Mouse (Mus musculus) forebrain, embryonic 14.5 days (tissue): Measurements from ENCODE around the gene Tnfrsf23. TPM values are rescaled to one million over a fixed set of nuclear protein-coding genes. Genes with fewer than 3 reads are reported as not detected.

Source experiments
- ATAC-seq: fragments of 200-750 bp; cut with Nextera tagmentation; 2 replicates; pipeline ENCODE4 v1.8.0; 2017; ENCODE audit warnings: mild to moderate bottlenecking, moderate library complexity
- DNase-seq: peaks from one replicate; pipeline ENCODE4 v3.0.0-alpha.2; 2015; ENCODE audit warnings: low spot score
- H3K27ac ChIP-seq: fragments of 300-500 bp; sonication (generic); 2 replicates; pipeline ENCODE4 v1.5.1; 2014; ENCODE audit warnings: low read depth, mild to moderate bottlenecking, control low read depth, low read length, moderate library complexity
- H3K27me3 ChIP-seq: fragments of 300-500 bp; sonication (generic); replicated peaks from 2 replicates; pipeline ENCODE4 v1.6.1; 2014; ENCODE audit warnings: low read length, control low read depth, mixed read lengths; ENCODE audit not compliant: control insufficient read depth, insufficient read depth
- H3K36me3 ChIP-seq: fragments of 300-500 bp; sonication (generic); 2 replicates; pipeline ENCODE4 v1.6.1; 2014; ENCODE audit warnings: low read length, control low read depth; ENCODE audit not compliant: control insufficient read depth, insufficient read depth
- H3K4me1 ChIP-seq: fragments of 300-500 bp; sonication (generic); 2 replicates; pipeline ENCODE4 v1.6.1; 2014; ENCODE audit warnings: antibody characterized with exemption, low read length, control low read depth; ENCODE audit not compliant: control insufficient read depth, insufficient read depth
- H3K4me2 ChIP-seq: fragments of 300-500 bp; sonication (generic); 2 replicates; pipeline ENCODE4 v1.6.1; 2014; ENCODE audit warnings: mild to moderate bottlenecking, control low read depth, low read length
- H3K4me3 ChIP-seq: fragments of 300-500 bp; sonication (generic); 2 replicates; pipeline ENCODE4 v1.5.1; 2014; ENCODE audit warnings: low read depth, low read length, control low read depth
- H3K9ac ChIP-seq: fragments of 300-500 bp; sonication (generic); 2 replicates; pipeline ENCODE4 v1.6.1; 2014; ENCODE audit warnings: mild to moderate bottlenecking, low read length, control low read depth, moderate library complexity
- H3K9me3 ChIP-seq: fragments of 300-500 bp; sonication (generic); replicated peaks from 2 replicates; pipeline ENCODE4 v1.6.1; 2016; ENCODE audit warnings: low read length, control low read depth, mixed read lengths; ENCODE audit not compliant: control insufficient read depth
- WGBS: fragments of 180-500 bp; shearing (Covaris S2); extraction: QIAGEN DNeasy Blood & Tissue Kit; methylation state at CpG from one replicate; pipeline ENCODE4 v1.1.7; 2014; 5-methylcytosine and 5-hydroxymethylcytosine counted together
- polyA plus RNA-seq: library from polyadenylated mRNA; unstranded; fragments of >200 nt; fragmentation: Nextera tagmentation; extraction: Ambion mirVana; gene quantifications from 2 replicates; pipeline ENCODE4 v1.2.1, GENCODE M21; 2014

The Tnfrsf23 gene
- polyA plus RNA-seq, 1 experiment from 2014 or later = 0.24 TPM

DNA sequence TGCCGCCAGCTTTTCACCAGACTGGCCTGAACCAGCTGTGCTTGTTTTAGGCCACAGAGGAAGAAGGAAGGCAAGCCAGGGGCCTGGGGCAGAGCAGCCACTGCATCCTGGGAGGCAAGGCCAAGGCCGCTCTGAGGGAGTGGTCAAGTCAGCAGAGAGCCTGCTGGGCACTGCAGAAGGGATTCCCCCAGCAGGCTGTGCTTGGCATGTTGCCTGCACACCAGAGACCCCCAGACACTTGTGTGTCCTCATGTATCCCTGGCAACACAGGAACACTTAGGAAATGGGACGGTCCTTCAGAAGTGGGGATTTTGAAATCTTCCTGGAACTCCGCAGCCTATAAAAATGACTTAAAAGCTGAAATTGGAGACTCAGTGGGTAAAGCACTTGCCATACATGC is 26.4 kb upstream of the Tnfrsf23 start:
- peaks cover 37% of the 10 kb centered on the region for H3K36me3 ChIP-seq
- H3K4me1 ChIP-seq = no peaks in the 10 kb centered on the region
- no peak overlapping the region for H3K9ac ChIP-seq
- no peaks in the 10 kb centered on the region for H3K9me3 ChIP-seq
- no peak overlapping the region for H3K27ac ChIP-seq
- 76% methylated on average over 4 of the region's 4 CpGs for WGBS
- H3K4me2 ChIP-seq = no peak overlapping the region
- DNase-seq (peak; percentile 8), ATAC-seq (no peak)
- no peaks in the 10 kb centered on the region for H3K27me3 ChIP-seq
- no peak overlapping the region for H3K4me3 ChIP-seq

DNA sequence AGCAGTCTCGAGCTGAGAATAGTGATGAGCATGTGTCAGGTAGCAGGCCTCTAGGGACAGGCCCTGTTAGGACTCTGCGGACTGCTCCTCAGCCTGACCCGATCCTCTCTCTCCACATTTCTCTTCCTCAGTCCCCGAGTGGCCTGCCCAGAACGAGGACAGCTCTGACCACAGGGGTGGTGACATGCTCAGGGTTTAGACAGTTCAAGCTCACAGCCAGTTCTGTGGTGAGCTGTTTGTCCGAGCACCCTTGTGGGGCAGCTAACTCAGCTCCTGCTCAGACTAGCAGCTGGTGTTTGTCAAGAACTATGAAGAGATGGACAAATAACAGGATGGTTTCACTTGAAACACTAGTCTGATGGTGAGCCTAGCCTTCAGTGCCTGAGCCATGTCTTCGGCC is 25.7 kb upstream of the Tnfrsf23 start:
- Histone ChIP-seq H3K27me3 (no peaks in the 10 kb centered on the region), H3K4me1 (no peaks in the 10 kb centered on the region), H3K4me3 (no peak overlapping the region), H3K4me2 (no peak overlapping the region), H3K9me3 (no peaks in the 10 kb centered on the region), H3K9ac (no peak overlapping the region), H3K36me3 (peaks cover 37% of the 10 kb centered on the region), H3K27ac (no peak overlapping the region)
- no peak for DNase-seq
- 85% methylated on average over 7 of the region's 7 CpGs for WGBS
- ATAC-seq = no peak

DNA sequence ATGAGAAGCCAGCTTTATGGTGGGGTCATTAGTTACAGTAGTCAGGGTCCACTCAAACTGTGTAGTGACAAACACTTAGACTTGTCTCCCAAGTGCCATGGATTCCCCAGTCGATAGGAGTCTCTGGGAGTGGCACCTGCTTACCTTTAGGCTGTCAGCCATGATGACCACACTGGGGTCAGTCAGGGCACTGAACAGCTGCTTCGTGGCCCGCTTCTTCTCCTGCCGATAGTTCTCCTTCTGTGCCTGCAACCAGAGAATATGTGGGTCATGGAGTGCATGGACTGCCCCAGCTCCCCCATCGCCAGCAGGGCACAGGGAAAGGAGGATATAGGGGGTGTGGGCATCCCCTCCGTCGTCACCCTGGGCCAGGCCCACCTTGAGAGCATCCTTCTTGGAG is 23.7 kb upstream of the Tnfrsf23 start:
- H3K4me2 ChIP-seq = no peak overlapping the region
- H3K36me3 ChIP-seq = peaks cover 29% of the 10 kb centered on the region
- no peaks in the 10 kb centered on the region for H3K9me3 ChIP-seq
- no peak overlapping the region for H3K4me3 ChIP-seq
- ATAC-seq = no peak
- no peaks in the 10 kb centered on the region for H3K27me3 ChIP-seq
- H3K4me1 ChIP-seq = no peaks in the 10 kb centered on the region
- H3K27ac ChIP-seq = no peak overlapping the region
- no peak overlapping the region for H3K9ac ChIP-seq
- no peak for DNase-seq
- 88% methylated on average over 7 of the region's 7 CpGs for WGBS

DNA sequence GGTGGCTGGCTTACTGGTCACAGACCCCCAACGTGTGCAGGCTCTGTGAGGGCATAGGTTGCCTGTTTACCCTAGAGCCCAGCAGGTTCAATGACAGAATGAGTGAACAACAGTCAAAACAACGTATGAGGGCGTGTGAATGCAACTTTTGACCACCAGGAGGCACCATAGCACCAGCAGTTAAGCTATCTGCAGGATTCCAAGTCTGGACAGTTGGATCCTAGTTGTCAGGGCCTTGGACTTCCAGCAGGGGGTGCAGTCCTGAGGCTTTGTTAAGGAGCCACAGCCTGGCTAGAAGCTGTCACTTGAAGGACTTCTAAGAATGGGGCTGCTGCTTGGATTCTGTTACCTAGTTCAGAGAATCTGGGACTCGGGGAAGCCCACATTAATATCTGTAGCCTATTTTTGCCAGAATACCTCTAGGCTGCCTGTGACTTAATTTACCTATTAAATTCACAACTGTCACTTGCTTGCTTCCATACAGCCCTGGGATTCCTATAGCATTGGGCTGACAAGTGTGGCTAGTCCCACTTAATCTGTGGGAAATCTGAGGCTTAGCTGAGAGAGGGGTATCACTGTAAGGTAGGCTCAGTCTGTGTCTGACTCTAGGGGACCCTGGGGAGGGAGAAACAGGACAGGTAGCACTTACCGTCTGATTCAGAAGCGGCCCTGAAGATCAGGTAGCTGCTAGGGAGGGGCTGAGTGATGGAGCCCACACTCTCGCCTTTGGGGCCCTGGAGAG is 21.2 kb upstream of the Tnfrsf23 start:
- H3K4me1 ChIP-seq = no peaks in the 10 kb centered on the region
- no peaks in the 10 kb centered on the region for H3K9me3 ChIP-seq
- H3K4me3 ChIP-seq = no peak overlapping the region
- H3K27ac ChIP-seq = no peak overlapping the region
- peak; percentile 92 for ATAC-seq
- peaks cover 32% of the 10 kb centered on the region; the same call in 1 of the 2 replicates for H3K36me3 ChIP-seq
- H3K9ac ChIP-seq = no peak overlapping the region
- peak; percentile 98 for DNase-seq
- no peaks in the 10 kb centered on the region for H3K27me3 ChIP-seq
- no peak overlapping the region for H3K4me2 ChIP-seq
- 40% methylated on average over 7 of the region's 7 CpGs for WGBS

DNA sequence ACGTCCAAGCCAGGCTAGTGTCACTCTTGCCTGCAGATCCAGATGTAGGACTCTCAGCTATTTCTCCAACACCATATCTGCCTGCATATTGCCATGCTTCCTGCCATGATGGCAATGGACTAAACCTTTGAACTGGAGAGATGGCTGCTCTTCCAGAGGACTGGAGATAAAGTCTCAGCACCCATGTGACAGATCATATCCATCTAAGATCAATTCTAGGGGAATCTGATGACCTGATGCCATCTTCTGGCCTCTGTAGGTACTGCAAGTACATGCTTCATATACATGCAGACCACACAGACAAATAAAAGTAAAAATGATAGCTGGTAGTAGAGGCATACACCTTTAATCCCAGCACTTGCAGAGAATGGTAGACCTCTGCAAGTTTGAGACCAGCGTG is 10.5 kb upstream of the Tnfrsf23 start:
- ATAC-seq (no peak), DNase-seq (peak; percentile 30)
- Histone ChIP-seq H3K9me3 (no peaks in the 10 kb centered on the region), H3K36me3 (peaks cover 53% of the 10 kb centered on the region), H3K27ac (no peak overlapping the region), H3K4me3 (no peak overlapping the region), H3K27me3 (no peaks in the 10 kb centered on the region), H3K4me1 (no peaks in the 10 kb centered on the region), H3K9ac (no peak overlapping the region), H3K4me2 (no peak overlapping the region)
- 65% methylated on average over 2 of the region's 2 CpGs for WGBS

DNA sequence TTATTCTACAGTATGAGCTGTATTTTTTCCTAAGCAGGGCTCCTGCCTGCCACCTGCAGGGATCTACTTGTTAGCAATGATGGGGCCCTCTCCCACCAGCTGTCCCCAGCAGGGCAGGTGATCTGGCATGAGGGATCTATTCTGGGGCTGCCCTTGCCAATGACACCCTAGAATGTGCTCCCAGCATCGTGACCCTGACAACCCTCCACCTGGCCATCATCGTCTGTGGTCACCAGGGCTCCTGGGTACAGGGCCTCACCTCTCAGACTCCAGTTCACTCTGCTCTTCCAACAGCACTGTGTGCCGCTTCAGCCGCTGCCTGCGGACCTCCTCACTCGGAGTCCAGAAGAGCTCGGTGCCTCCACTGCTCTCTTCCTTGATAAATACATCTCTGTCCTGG is 8.9 kb upstream of the Tnfrsf23 start:
- H3K4me2 ChIP-seq = no peak overlapping the region
- no peak overlapping the region for H3K4me3 ChIP-seq
- H3K27me3 ChIP-seq = no peaks in the 10 kb centered on the region
- H3K9me3 ChIP-seq = no peaks in the 10 kb centered on the region
- ATAC-seq = no peak
- H3K4me1 ChIP-seq = no peaks in the 10 kb centered on the region
- DNase-seq = no peak
- H3K9ac ChIP-seq = no peak overlapping the region
- no peak overlapping the region for H3K27ac ChIP-seq
- H3K36me3 ChIP-seq = peaks cover 66% of the 10 kb centered on the region
- 92% methylated on average over 7 of the region's 7 CpGs for WGBS

DNA sequence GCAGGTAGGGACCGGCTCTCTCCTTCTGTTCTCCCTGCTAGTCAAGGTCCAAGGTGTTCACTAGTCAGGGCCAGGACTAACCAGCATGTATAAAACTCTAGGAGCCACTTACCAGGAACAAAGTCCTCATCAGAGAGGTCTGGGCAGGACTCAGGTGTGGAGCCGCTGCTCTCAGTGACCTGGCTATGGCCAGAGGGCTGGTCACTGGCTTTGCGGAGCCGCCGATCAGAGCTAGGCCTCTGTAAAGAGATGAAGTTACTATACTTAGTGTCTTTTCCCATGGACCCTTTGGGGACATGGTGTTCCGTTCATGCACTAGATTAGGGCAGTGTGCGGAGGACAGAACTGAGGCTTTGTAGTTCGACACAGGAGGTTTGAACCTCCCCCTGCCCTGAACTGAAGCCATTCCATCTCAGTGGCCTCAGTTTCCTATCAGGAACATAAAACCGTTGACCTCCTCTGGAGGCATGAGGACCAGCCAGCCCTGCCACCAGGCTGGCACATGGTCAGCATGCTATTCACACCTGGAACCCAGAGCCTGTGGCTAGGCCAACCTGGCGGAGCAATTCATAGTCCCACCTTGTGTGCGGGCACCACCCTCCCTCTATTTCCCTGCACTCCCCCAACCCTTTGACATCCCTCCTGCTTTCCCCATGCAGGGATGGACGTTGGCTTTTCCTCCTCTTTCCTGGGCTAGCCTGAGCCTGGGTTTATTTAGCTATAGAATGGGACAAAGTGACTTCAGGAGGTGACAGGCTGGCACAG is 7.3 kb upstream of the Tnfrsf23 start:
- Histone ChIP-seq H3K9ac (no peak overlapping the region), H3K27me3 (no peaks in the 10 kb centered on the region), H3K27ac (no peak overlapping the region), H3K4me3 (no peak overlapping the region), H3K4me2 (no peak overlapping the region), H3K9me3 (no peaks in the 10 kb centered on the region), H3K4me1 (no peaks in the 10 kb centered on the region), H3K36me3 (peaks cover 66% of the 10 kb centered on the region)
- DNase-seq (no peak), ATAC-seq (no peak)
- 91% methylated on average over 12 of the region's 12 CpGs for WGBS

DNA sequence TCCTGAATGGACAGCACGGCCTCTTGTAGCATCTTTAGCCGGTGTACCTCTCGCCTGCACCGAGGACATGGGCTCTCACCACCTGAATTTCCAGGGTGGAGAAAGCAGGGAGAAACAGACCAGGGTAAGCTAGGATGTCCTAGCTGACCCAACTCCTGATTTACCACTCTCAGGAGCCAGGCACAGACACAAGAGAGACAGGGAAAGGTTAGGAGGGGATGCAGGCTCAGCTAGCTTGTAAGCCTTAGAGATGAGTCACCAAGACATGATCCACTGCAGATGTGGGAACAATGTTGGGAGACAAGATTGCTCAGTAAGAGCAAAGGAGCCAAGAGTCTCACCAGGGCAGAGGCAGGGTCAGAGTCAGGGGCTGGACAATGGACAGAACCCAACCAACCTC is 6.2 kb upstream of the Tnfrsf23 start:
- WGBS = 92% methylated on average over 4 of the region's 4 CpGs
- H3K36me3 ChIP-seq = peaks cover 66% of the 10 kb centered on the region

DNA sequence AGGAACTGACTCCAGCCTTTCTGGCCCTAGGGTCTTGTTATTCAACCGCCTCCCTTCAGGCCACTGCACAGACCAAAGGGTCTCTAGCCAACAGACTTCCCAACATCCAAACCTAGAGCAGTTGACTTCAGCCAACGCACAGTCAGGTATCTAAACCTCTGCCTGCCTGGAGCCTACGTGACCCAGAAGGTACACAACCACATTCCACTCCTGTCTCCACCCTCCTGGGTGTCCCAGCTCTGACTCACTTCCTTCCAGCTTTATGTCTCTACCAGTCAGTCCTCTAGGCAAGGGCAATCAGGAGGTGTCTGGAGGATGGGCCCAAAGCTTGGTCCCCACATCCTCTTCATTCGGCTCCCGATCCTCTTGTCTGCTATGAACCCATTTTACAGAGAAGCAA is 5.5 kb upstream of the Tnfrsf23 start:
- Histone ChIP-seq H3K4me1 (no peaks in the 10 kb centered on the region), H3K4me2 (no peak overlapping the region), H3K4me3 (no peak overlapping the region), H3K9me3 (no peaks in the 10 kb centered on the region), H3K9ac (no peak overlapping the region), H3K27ac (no peak overlapping the region), H3K27me3 (no peaks in the 10 kb centered on the region), H3K36me3 (peaks cover 66% of the 10 kb centered on the region)
- 92% methylated on average over 5 of the region's 5 CpGs for WGBS
- ATAC-seq (no peak), DNase-seq (no peak)

More for the DNA sequence above, 6.2 kb upstream of the Tnfrsf23 start:
- no peaks in the 10 kb centered on the region for H3K27me3 ChIP-seq
- H3K9me3 ChIP-seq = no peaks in the 10 kb centered on the region
- H3K4me1 ChIP-seq = no peaks in the 10 kb centered on the region
- ATAC-seq = no peak
- no peak overlapping the region for H3K27ac ChIP-seq
- H3K9ac ChIP-seq = no peak overlapping the region
- DNase-seq = no peak
- no peak overlapping the region for H3K4me2 ChIP-seq
- H3K4me3 ChIP-seq = no peak overlapping the region
